Mouse (Mus musculus): ENCODE results near the gene Sptbn1.

Gene Sptbn1

DNA sequence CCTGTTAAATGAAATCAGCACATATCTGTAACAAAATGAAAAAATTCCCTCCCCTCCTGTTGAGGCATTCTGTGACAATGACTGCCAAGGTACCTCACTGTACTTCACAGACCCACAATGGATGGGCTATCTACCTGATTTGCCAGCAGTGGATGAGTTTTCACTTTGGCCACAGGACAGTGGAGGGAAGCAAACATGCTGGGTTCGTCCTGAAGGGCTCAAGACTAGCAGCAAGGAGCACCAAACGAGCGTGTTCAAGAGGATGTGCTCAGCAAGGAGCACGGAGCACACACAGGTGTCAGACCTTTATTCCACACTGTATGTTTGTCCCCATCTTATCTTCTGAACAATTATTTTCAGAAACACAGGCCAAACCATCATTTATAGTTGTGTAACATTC, 34.0 kb downstream of the Sptbn1 start:
- TF ChIP-seq POU5F1 (IDR thresholded peaks at IDR 0.05; ENCODE audit: borderline replicate concordance, low read length) (no peak), CTCF (conservative IDR thresholded peaks at IDR 0.05; ENCODE audit: low read length) (no peak)
- H3K36me3 ChIP-seq (ENCODE audit: insufficient read depth, low read length): no peaks in the 10 kb centered on the region
- no peaks in the 10 kb centered on the region for H3K27me3 ChIP-seq (ENCODE audit: insufficient read depth, low read length)
- H3K9me3 ChIP-seq (ENCODE audit: low read length): no peaks in the 10 kb centered on the region
- H3K4me1 ChIP-seq (replicated peaks; ENCODE audit: low read depth, low read length): peaks cover 10% of the 10 kb centered on the region; the same call in 1 of the 2 replicates
- H3K4me3 ChIP-seq (replicated peaks; ENCODE audit: low read length): no peak overlapping the region

DNA sequence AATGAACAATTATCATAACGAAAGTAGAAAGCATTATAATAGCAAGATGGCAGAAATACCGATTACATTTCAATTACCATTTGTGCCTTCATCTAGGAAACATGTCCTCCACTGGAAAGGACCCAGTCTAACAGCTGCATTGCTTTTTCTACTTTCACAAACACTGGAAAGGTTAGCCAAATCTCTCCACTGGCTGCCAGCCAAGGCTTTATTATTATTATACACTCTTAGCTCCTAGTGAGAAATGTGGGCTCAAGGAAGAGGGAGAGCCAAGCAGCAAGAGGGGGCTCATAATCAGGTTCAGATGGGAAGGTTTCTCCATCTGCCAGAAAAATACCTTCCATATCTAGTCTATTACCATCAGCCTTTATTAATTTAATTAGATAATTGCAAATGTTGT, 35.9 kb downstream of the Sptbn1 start:
- Histone ChIP-seq H3K9me3 (ENCODE audit: low read length) (no peaks in the 10 kb centered on the region), H3K4me3 (replicated peaks; ENCODE audit: low read length) (no peak overlapping the region), H3K4me1 (replicated peaks; ENCODE audit: low read depth, low read length) (peaks cover 10% of the 10 kb centered on the region; the same call in 1 of the 2 replicates), H3K27me3 (ENCODE audit: insufficient read depth, low read length) (no peaks in the 10 kb centered on the region), H3K36me3 (ENCODE audit: insufficient read depth, low read length) (no peaks in the 10 kb centered on the region)
- TF ChIP-seq NANOG (IDR thresholded peaks at IDR 0.05; ENCODE audit: borderline replicate concordance, low read length) (no peak), POU5F1 (IDR thresholded peaks at IDR 0.05; ENCODE audit: borderline replicate concordance, low read length) (no peak), CTCF (conservative IDR thresholded peaks at IDR 0.05; ENCODE audit: low read length) (no peak)

GRCm38 (mm10) chr11:30231336-30231735, 36.6 kb downstream of the Sptbn1 start:
- no peak for TF ChIP-seq CTCF (conservative IDR thresholded peaks at IDR 0.05; ENCODE audit: low read length)
- TF ChIP-seq NANOG (IDR thresholded peaks at IDR 0.05; ENCODE audit: borderline replicate concordance, low read length): no peak
- TF ChIP-seq POU5F1 (IDR thresholded peaks at IDR 0.05; ENCODE audit: borderline replicate concordance, low read length): no peak
- no peaks in the 10 kb centered on the region for H3K27me3 ChIP-seq (ENCODE audit: insufficient read depth, low read length)
- no peaks in the 10 kb centered on the region for H3K9me3 ChIP-seq (ENCODE audit: low read length)
- H3K36me3 ChIP-seq (ENCODE audit: insufficient read depth, low read length): no peaks in the 10 kb centered on the region
- H3K4me1 ChIP-seq (replicated peaks; ENCODE audit: low read depth, low read length): peaks cover 10% of the 10 kb centered on the region; the same call in 1 of the 2 replicates
- H3K4me3 ChIP-seq (replicated peaks; ENCODE audit: low read length): no peak overlapping the region

DNA sequence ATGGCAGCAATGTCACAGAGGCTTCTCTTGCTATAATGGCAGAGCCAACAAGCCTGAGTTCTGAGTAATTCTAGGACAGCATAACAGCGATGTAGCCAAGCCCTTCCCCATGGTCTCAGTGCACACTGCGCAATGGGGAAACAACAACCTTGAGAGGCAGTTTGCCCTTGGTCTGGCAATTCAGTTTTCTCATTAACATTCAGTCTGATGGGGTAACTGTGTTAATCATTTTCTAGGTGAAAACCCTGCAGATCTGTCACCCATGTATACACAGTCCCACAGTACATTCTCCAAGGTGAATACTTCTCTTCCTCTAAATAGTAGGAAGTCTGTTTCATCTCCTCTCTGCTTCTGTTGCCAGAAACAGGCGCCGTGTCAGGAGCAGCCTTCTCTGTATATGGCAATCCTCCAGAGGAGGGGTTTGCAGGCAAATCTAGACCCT, 37.6 kb downstream of the Sptbn1 start:
- Histone ChIP-seq H3K36me3 (ENCODE audit: insufficient read depth, low read length) (no peaks in the 10 kb centered on the region), H3K4me1 (replicated peaks; ENCODE audit: low read depth, low read length) (peaks cover 10% of the 10 kb centered on the region; the same call in 1 of the 2 replicates), H3K27me3 (ENCODE audit: insufficient read depth, low read length) (no peaks in the 10 kb centered on the region), H3K4me3 (replicated peaks; ENCODE audit: low read length) (no peak overlapping the region), H3K9me3 (ENCODE audit: low read length) (no peaks in the 10 kb centered on the region)
- TF ChIP-seq POU5F1 (IDR thresholded peaks at IDR 0.05; ENCODE audit: borderline replicate concordance, low read length) (no peak), NANOG (IDR thresholded peaks at IDR 0.05; ENCODE audit: borderline replicate concordance, low read length) (no peak), CTCF (conservative IDR thresholded peaks at IDR 0.05; ENCODE audit: low read length) (no peak)

- Histone ChIP-seq H3K36me3 (ENCODE audit: insufficient read depth, low read length) (no peaks in the 10 kb centered on the region), H3K27me3 (ENCODE audit: insufficient read depth, low read length) (no peaks in the 10 kb centered on the region), H3K4me1 (replicated peaks; ENCODE audit: low read depth, low read length) (peaks cover 10% of the 10 kb centered on the region; the same call in 1 of the 2 replicates), H3K9me3 (ENCODE audit: low read length) (no peaks in the 10 kb centered on the region), H3K4me3 (replicated peaks; ENCODE audit: low read length) (no peak overlapping the region)
- TF ChIP-seq NANOG (IDR thresholded peaks at IDR 0.05; ENCODE audit: borderline replicate concordance, low read length): no peak
- no peak for TF ChIP-seq POU5F1 (IDR thresholded peaks at IDR 0.05; ENCODE audit: borderline replicate concordance, low read length)
- no peak for TF ChIP-seq CTCF (conservative IDR thresholded peaks at IDR 0.05; ENCODE audit: low read length)
Measured at GRCm38 (mm10) chr11:30226756-30227155, 41.2 kb downstream of the Sptbn1 start.

DNA sequence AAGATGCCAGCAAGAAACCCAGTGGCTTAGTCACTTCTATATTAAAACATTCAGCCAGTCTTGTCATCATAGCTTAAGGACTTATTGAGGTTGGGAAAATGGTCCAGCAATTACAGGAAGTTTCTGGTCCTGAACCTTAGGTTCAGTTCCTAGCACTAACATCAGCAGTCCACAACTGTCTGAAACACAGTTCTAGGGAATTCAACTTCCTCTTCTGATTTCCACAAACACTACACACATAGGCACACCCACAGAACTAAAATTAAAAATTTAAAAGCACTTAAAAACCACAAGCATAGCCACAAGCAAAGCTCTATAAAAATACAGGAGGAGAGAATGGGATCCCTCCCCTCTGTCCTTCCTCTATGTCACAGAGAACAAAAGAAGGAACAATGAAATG, 43.4 kb downstream of the Sptbn1 start:
- Histone ChIP-seq H3K9me3 (ENCODE audit: low read length) (no peaks in the 10 kb centered on the region), H3K27me3 (ENCODE audit: insufficient read depth, low read length) (no peaks in the 10 kb centered on the region), H3K4me3 (replicated peaks; ENCODE audit: low read length) (no peak overlapping the region), H3K4me1 (replicated peaks; ENCODE audit: low read depth, low read length) (no peaks in the 10 kb centered on the region), H3K36me3 (ENCODE audit: insufficient read depth, low read length) (no peaks in the 10 kb centered on the region)
- TF ChIP-seq POU5F1 (IDR thresholded peaks at IDR 0.05; ENCODE audit: borderline replicate concordance, low read length): no peak
- TF ChIP-seq NANOG (IDR thresholded peaks at IDR 0.05; ENCODE audit: borderline replicate concordance, low read length): no peak
- TF ChIP-seq CTCF (conservative IDR thresholded peaks at IDR 0.05; ENCODE audit: low read length): no peak

- Histone ChIP-seq H3K27me3 (ENCODE audit: insufficient read depth, low read length) (no peaks in the 10 kb centered on the region), H3K36me3 (ENCODE audit: insufficient read depth, low read length) (no peaks in the 10 kb centered on the region), H3K4me1 (replicated peaks; ENCODE audit: low read depth, low read length) (peaks cover 3% of the 10 kb centered on the region), H3K4me3 (replicated peaks; ENCODE audit: low read length) (no peak overlapping the region), H3K9me3 (ENCODE audit: low read length) (no peaks in the 10 kb centered on the region)
- TF ChIP-seq POU5F1 (IDR thresholded peaks at IDR 0.05; ENCODE audit: borderline replicate concordance, low read length) (no peak), NANOG (IDR thresholded peaks at IDR 0.05; ENCODE audit: borderline replicate concordance, low read length) (no peak), CTCF (conservative IDR thresholded peaks at IDR 0.05; ENCODE audit: low read length) (peak; percentile 39)
Measured at GRCm38 (mm10) chr11:30222636-30223035, 45.3 kb downstream of the Sptbn1 start.

GRCm38 (mm10) chr11:30221043-30221442, 46.9 kb downstream of the Sptbn1 start:
- H3K36me3 ChIP-seq (ENCODE audit: insufficient read depth, low read length): no peaks in the 10 kb centered on the region
- H3K4me3 ChIP-seq (replicated peaks; ENCODE audit: low read length): no peak overlapping the region
- TF ChIP-seq NANOG (IDR thresholded peaks at IDR 0.05; ENCODE audit: borderline replicate concordance, low read length): no peak
- no peak for TF ChIP-seq POU5F1 (IDR thresholded peaks at IDR 0.05; ENCODE audit: borderline replicate concordance, low read length)
- TF ChIP-seq CTCF (conservative IDR thresholded peaks at IDR 0.05; ENCODE audit: low read length): no peak
- no peaks in the 10 kb centered on the region for H3K27me3 ChIP-seq (ENCODE audit: insufficient read depth, low read length)
- H3K9me3 ChIP-seq (ENCODE audit: low read length): no peaks in the 10 kb centered on the region
- H3K4me1 ChIP-seq (replicated peaks; ENCODE audit: low read depth, low read length): peaks cover 9% of the 10 kb centered on the region

DNA sequence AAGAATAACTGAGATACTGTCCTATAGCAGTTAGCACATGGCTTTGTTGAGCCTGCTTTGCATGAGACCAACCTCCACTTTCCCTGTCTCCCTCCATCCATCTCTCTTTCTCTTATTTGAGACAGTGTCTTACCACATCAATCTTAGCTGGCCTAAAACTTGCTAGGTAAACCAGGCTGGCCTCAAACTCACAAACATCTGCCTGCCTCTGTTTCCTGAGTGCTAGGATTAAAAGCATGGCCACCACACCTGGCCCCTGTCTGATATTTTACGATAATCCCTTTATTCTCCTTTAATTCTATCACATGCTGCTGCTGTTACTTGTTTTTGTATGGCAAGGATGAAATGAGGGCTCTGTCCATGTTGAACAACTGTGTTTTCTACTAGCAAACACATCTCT, 49.6 kb downstream of the Sptbn1 start:
- TF ChIP-seq POU5F1 (IDR thresholded peaks at IDR 0.05; ENCODE audit: borderline replicate concordance, low read length): no peak
- TF ChIP-seq CTCF (conservative IDR thresholded peaks at IDR 0.05; ENCODE audit: low read length): no peak
- TF ChIP-seq NANOG (IDR thresholded peaks at IDR 0.05; ENCODE audit: borderline replicate concordance, low read length): no peak
- Histone ChIP-seq H3K27me3 (ENCODE audit: insufficient read depth, low read length) (no peaks in the 10 kb centered on the region), H3K36me3 (ENCODE audit: insufficient read depth, low read length) (no peaks in the 10 kb centered on the region), H3K4me3 (replicated peaks; ENCODE audit: low read length) (no peak overlapping the region), H3K9me3 (ENCODE audit: low read length) (no peaks in the 10 kb centered on the region), H3K4me1 (replicated peaks; ENCODE audit: low read depth, low read length) (peaks cover 9% of the 10 kb centered on the region)

Measured in E14TG2a.4 (cell line).